Mouse (Mus musculus): ENCODE data around the gene Polr3h. TPM values are rescaled to one million over a fixed set of nuclear protein-coding genes. Genes with fewer than 3 reads are reported as not detected.

Gene Polr3h
- polyA plus RNA-seq, 1 experiment from 2014 or later = 92.0 TPM

DNA sequence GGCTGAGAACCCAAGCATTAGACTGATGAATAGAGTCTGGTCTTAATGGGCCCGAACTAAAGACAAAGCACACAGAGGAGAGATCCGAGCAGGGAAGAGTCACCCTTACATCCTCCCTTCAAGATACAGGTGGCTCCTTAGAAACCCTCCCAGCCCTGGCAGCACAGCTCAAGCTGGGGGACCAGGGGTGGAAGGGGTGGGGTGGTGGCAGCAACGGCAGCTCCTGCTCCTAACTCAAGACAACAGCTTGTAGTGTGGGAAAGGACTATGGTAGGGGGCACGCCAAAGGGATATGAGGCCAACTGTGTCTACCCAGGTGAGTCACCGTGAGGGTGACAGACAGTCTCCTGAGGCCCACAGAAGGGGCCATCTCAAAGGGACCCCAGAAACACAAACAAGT is 78.2 kb downstream of the Polr3h start:
- Histone ChIP-seq H3K9me3 (no peaks in the 10 kb centered on the region), H3K27me3 (no peaks in the 10 kb centered on the region), H3K9ac (no peak overlapping the region), H3K27ac (replicated peaks) (no peak overlapping the region), H3K4me2 (no peak overlapping the region), H3K4me1 (replicated peaks) (no peaks in the 10 kb centered on the region), H3K36me3 (peaks cover 36% of the 10 kb centered on the region), H3K4me3 (no peak overlapping the region)
- WGBS = 84% methylated on average over 5 of the region's 5 CpGs
- no peak for ATAC-seq (ENCODE audit: low FRiP score, low read depth)

- no peaks in the 10 kb centered on the region for H3K4me1 ChIP-seq (replicated peaks)
- no peaks in the 10 kb centered on the region for H3K27me3 ChIP-seq
- no peak for ATAC-seq (ENCODE audit: low FRiP score, low read depth)
- H3K4me3 ChIP-seq = no peak overlapping the region
- no peaks in the 10 kb centered on the region for H3K9me3 ChIP-seq
- 97% methylated on average over 4 of the region's 4 CpGs for WGBS
- peaks cover 36% of the 10 kb centered on the region for H3K36me3 ChIP-seq
- no peak overlapping the region for H3K27ac ChIP-seq (replicated peaks)
- no peak overlapping the region for H3K9ac ChIP-seq
- no peak overlapping the region for H3K4me2 ChIP-seq
Measured at GRCm38 (mm10) chr15:81847161-81847560, 78.9 kb downstream of the Polr3h start.

- Histone ChIP-seq H3K4me2 (no peak overlapping the region), H3K36me3 (peaks cover 34% of the 10 kb centered on the region), H3K9ac (no peak overlapping the region), H3K4me3 (no peak overlapping the region), H3K4me1 (replicated peaks) (no peaks in the 10 kb centered on the region), H3K27ac (replicated peaks) (no peak overlapping the region), H3K27me3 (no peaks in the 10 kb centered on the region), H3K9me3 (no peaks in the 10 kb centered on the region)
- WGBS = 88% methylated on average over 9 of the region's 9 CpGs
- ATAC-seq (ENCODE audit: low FRiP score, low read depth) = no peak
Measured at GRCm38 (mm10) chr15:81846755-81847154, 79.3 kb downstream of the Polr3h start.

GRCm38 (mm10) chr15:81845724-81846123 is 80.3 kb downstream of the Polr3h start:
- H3K27ac ChIP-seq (replicated peaks) = no peak overlapping the region
- H3K27me3 ChIP-seq = no peaks in the 10 kb centered on the region
- no peak overlapping the region for H3K4me2 ChIP-seq
- no peak for ATAC-seq (ENCODE audit: low FRiP score, low read depth)
- H3K36me3 ChIP-seq = peaks cover 24% of the 10 kb centered on the region
- WGBS = 51% methylated on average over 4 of the region's 4 CpGs
- H3K4me3 ChIP-seq = no peak overlapping the region
- H3K9me3 ChIP-seq = no peaks in the 10 kb centered on the region
- H3K4me1 ChIP-seq (replicated peaks) = no peaks in the 10 kb centered on the region
- H3K9ac ChIP-seq = no peak overlapping the region

GRCm38 (mm10) chr15:81845033-81845625 is 80.9 kb downstream of the Polr3h start:
- Histone ChIP-seq H3K4me3 (no peak overlapping the region), H3K27ac (replicated peaks) (no peak overlapping the region), H3K9ac (no peak overlapping the region), H3K27me3 (no peaks in the 10 kb centered on the region), H3K4me2 (no peak overlapping the region), H3K4me1 (replicated peaks) (no peaks in the 10 kb centered on the region), H3K36me3 (peaks cover 18% of the 10 kb centered on the region), H3K9me3 (no peaks in the 10 kb centered on the region)
- ATAC-seq (ENCODE audit: low FRiP score, low read depth) = no peak
- 66% methylated on average over 5 of the region's 5 CpGs for WGBS

DNA sequence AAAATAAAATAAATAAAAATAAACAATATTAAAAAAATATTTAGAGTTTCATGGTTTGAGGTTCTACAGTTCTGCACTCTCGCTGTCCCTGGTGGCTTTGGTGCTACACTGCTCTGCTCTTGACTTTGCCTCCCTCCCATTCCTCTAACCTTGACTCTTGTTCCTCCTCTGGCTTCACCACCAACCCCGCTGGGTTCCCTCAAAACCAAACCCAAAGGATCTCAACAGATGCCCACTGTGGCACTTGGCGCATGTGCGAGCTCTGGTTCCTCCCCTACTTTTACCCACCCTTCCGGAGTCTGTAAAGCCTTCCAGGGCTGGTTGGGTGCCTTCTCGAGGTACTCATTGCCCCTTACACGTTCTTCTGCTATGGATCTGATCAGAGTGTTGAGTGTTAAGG is 83.8 kb downstream of the Polr3h start:
- Histone ChIP-seq H3K27me3 (no peaks in the 10 kb centered on the region), H3K9ac (no peak overlapping the region), H3K4me2 (no peak overlapping the region), H3K36me3 (no peaks in the 10 kb centered on the region), H3K4me3 (no peak overlapping the region), H3K4me1 (replicated peaks) (0 out of 2 replicates have a peak, but pooled peaks cover 3% of the 10 kb centered on the region), H3K27ac (replicated peaks) (no peak overlapping the region), H3K9me3 (no peaks in the 10 kb centered on the region)
- 92% methylated on average over 7 of the region's 7 CpGs for WGBS
- no peak for ATAC-seq (ENCODE audit: low FRiP score, low read depth)

DNA sequence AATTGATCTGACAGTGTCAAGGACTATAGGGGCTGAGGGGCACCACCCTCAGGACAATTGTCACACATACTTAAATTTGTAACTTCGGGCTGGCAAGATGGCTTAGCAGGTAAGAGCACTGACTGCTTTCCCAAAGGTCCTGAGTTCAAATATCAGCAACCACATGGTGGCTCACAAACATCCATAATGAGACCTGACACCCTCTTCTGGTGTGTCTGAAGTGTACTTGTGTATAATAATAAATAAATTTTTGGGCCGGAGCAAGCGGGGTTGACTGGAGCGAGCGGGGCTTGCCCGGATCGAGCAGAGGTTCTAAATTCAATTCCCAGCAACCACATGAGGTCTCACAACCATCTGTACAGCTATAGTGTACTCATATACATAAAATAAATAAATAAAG is 85.7 kb downstream of the Polr3h start:
- H3K27me3 ChIP-seq = 0 out of 2 replicates have a peak, but pooled peaks cover 4% of the 10 kb centered on the region
- no peak overlapping the region for H3K4me2 ChIP-seq
- H3K4me3 ChIP-seq = no peak overlapping the region
- no peak overlapping the region for H3K27ac ChIP-seq (replicated peaks)
- no peaks in the 10 kb centered on the region for H3K9me3 ChIP-seq
- H3K4me1 ChIP-seq (replicated peaks) = peaks cover 13% of the 10 kb centered on the region
- no peak overlapping the region for H3K9ac ChIP-seq
- WGBS = 94% methylated on average over 7 of the region's 7 CpGs
- no peaks in the 10 kb centered on the region for H3K36me3 ChIP-seq
- no peak for ATAC-seq (ENCODE audit: low FRiP score, low read depth)

DNA sequence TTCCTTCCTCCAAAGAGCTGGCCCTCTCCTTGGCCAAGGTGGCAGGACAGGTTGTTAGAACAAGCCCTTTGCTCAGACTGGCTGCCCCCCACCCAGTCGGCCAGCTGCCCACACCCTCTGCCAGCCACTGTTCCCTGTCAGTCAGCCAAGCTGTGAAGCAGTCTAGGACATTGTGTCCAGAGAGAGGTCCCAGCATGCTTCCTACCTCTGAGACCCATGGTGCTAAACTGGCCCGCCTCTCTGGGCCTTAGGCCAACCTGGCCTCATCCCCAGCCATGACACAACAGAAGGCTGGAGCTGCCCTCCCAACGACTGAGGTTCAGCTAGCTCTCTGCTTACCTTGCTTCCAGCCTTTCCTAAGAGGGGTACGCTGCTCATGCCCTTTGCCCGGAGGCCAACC is 86.4 kb downstream of the Polr3h start:
- H3K27me3 ChIP-seq = 0 out of 2 replicates have a peak, but pooled peaks cover 4% of the 10 kb centered on the region
- no peaks in the 10 kb centered on the region for H3K9me3 ChIP-seq
- no peak overlapping the region for H3K4me3 ChIP-seq
- H3K4me2 ChIP-seq = no peak overlapping the region
- H3K4me1 ChIP-seq (replicated peaks) = peaks cover 13% of the 10 kb centered on the region
- WGBS = 58% methylated on average over 5 of the region's 5 CpGs
- peak; percentile 83 for ATAC-seq (ENCODE audit: low FRiP score, low read depth)
- H3K27ac ChIP-seq (replicated peaks) = peak overlapping the region; percentile 21
- H3K9ac ChIP-seq = no peak overlapping the region
- H3K36me3 ChIP-seq = no peaks in the 10 kb centered on the region

GRCm38 (mm10) chr15:81838554-81839235 is 87.3 kb downstream of the Polr3h start:
- Histone ChIP-seq H3K4me2 (no peak overlapping the region), H3K4me1 (replicated peaks) (peaks cover 13% of the 10 kb centered on the region), H3K36me3 (no peaks in the 10 kb centered on the region), H3K4me3 (no peak overlapping the region), H3K9me3 (no peaks in the 10 kb centered on the region), H3K9ac (no peak overlapping the region), H3K27me3 (0 out of 2 replicates have a peak, but pooled peaks cover 4% of the 10 kb centered on the region), H3K27ac (replicated peaks) (peak overlapping the region; percentile 39; the same call in 1 of the 2 replicates)
- 60% methylated on average over 14 of the region's 14 CpGs for WGBS
- ATAC-seq (ENCODE audit: low FRiP score, low read depth) = no peak

Other genes with a start within 250 kb of the Polr3h start
- 33.8 and 38.2 TPM in 2 replicates for gene Chadl, start 229.0 kb downstream of the Polr3h start, polyA plus RNA-seq (2015; fragmentation: Nextera tagmentation; extraction: Ambion mirVana)
- 47.6 and 49.8 TPM in 2 replicates for gene Zc3h7b, start 181.2 kb downstream of the Polr3h start, polyA plus RNA-seq (2015; fragmentation: Nextera tagmentation; extraction: Ambion mirVana)
- gene Rangap1, start 180.7 kb downstream of the Polr3h start, polyA plus RNA-seq (2015; fragmentation: Nextera tagmentation; extraction: Ambion mirVana) = 154 and 157 TPM in 2 replicates
- gene Tef, start 123.8 kb downstream of the Polr3h start, polyA plus RNA-seq (2015; fragmentation: Nextera tagmentation; extraction: Ambion mirVana) = 23.7 and 25.3 TPM in 2 replicates
- 17.4 and 17.7 TPM in 2 replicates for gene Tob2, start 67.4 kb downstream of the Polr3h start, polyA plus RNA-seq (2015; fragmentation: Nextera tagmentation; extraction: Ambion mirVana)
- gene Phf5a, start 54.3 kb downstream of the Polr3h start, polyA plus RNA-seq (2015; fragmentation: Nextera tagmentation; extraction: Ambion mirVana) = 119 and 123 TPM in 2 replicates
- 282 and 287 TPM in 2 replicates for gene Aco2, start 53.9 kb downstream of the Polr3h start, polyA plus RNA-seq (2015; fragmentation: Nextera tagmentation; extraction: Ambion mirVana)
- 213 and 253 TPM in 2 replicates for gene Csdc2, start 10.5 kb upstream of the Polr3h start, polyA plus RNA-seq (2015; fragmentation: Nextera tagmentation; extraction: Ambion mirVana)
- 102 and 108 TPM in 2 replicates for gene Pmm1, start 34.7 kb upstream of the Polr3h start, polyA plus RNA-seq (2015; fragmentation: Nextera tagmentation; extraction: Ambion mirVana)
- not detected in 2 replicates for gene 1700029P11Rik, start 54.3 kb upstream of the Polr3h start, polyA plus RNA-seq (2015; fragmentation: Nextera tagmentation; extraction: Ambion mirVana)
- 40.8 and 43.4 TPM in 2 replicates for gene Xrcc6, start 61.6 kb upstream of the Polr3h start, polyA plus RNA-seq (2015; fragmentation: Nextera tagmentation; extraction: Ambion mirVana)
- gene Desi1, start 107.6 kb upstream of the Polr3h start, polyA plus RNA-seq (2015; fragmentation: Nextera tagmentation; extraction: Ambion mirVana) = 52.6 and 55.1 TPM in 2 replicates
- gene Snu13, start 121.4 kb upstream of the Polr3h start, polyA plus RNA-seq (2015; fragmentation: Nextera tagmentation; extraction: Ambion mirVana) = 237 and 238 TPM in 2 replicates
- gene 4930407I10Rik, start 132.9 kb upstream of the Polr3h start, polyA plus RNA-seq (2015; fragmentation: Nextera tagmentation; extraction: Ambion mirVana) = not detected in 2 replicates
- 0.08 and 0.09 TPM in 2 replicates for gene Mei1, start 143.8 kb upstream of the Polr3h start, polyA plus RNA-seq (2015; fragmentation: Nextera tagmentation; extraction: Ambion mirVana)
- gene Ccdc134, start 201.7 kb upstream of the Polr3h start, polyA plus RNA-seq (2015; fragmentation: Nextera tagmentation; extraction: Ambion mirVana) = 11.6 and 12.0 TPM in 2 replicates
- gene Srebf2, start 220.9 kb upstream of the Polr3h start, polyA plus RNA-seq (2015; fragmentation: Nextera tagmentation; extraction: Ambion mirVana) = 204 and 209 TPM in 2 replicates